Mouse (Mus musculus): ENCODE measurements at regions not wholly inside any gene's neighbourhood (a gene's known extent, or its start where the extent isn't known, plus 50 kb on each side); places are given as distances from the start of the nearest gene placed in this dataset.

DNA sequence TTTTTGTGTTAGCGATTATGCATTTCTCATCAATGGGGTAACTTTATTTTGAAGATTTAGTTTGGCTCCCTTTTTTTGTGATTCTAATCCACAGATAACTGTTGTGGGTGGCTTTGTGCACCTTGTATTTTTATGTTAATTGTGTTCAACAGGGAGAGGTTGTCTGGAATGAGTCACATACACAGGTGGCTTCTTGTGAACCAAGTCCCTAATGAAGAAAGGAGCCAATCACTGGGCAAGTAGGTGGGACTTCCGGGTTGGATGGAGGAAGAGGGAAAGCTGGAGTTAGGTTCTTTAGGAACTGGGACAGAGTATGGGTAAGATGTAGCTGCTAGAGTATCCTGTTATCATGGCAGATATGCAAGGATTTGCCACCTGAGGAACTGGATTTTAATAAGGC lies 925.2 kb downstream of the Flrt2 start:
- no peak for DNase-seq (ENCODE audit: low read depth, low spot score)

All from forelimb bud, embryonic 11.5 days (tissue).